Mouse (Mus musculus): ENCODE data around the gene Pla2g4f.

DNA sequence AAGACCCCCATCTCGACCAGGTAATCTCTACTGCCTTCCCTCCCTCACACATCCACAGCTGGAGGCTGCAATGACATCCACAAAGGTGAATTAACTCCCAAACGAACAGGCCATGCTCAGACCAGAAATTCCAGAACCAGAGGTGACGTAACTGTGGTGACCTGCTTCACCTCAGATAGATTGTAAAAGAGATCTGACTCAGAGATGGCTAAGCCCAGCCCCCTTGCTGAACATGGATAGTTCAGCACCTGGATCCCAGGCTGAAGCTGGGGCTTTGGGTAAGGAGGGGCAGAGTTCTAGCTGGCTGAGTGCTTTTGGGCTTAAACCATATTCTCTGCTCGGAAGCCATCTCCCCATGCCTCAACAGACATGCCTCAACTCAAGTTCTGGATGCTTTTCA, 1.1 kb upstream of the Pla2g4f start:
- TF ChIP-seq POLR2A (IDR thresholded peaks at IDR 0.05; ENCODE audit: borderline replicate concordance, control insufficient read depth, low read depth, low read length) = no peak
- no peak for TF ChIP-seq CTCF (IDR thresholded peaks at IDR 0.05; ENCODE audit: control insufficient read depth, insufficient read depth, low read length)
